Mouse (Mus musculus) gonadal fat pad, adult 2 months (tissue): Measurements from ENCODE around the gene Map1b. TPM values are rescaled to one million over a fixed set of nuclear protein-coding genes. Genes with fewer than 3 reads are reported as not detected.

Source experiments
- DNase-seq: peaks from one replicate; pipeline ENCODE4 v3.0.0-alpha.2; 2012; ENCODE audit warnings: low read depth
- polyA plus RNA-seq: library from polyadenylated mRNA; depleted of rRNA; stranded (reverse); fragments of >200 nt; gene quantifications from 2 replicates; pipeline ENCODE4 v1.2.3, GENCODE M21; 2012

Gene Map1b
- polyA plus RNA-seq, 1 experiment: 9.1 TPM

- no peak for DNase-seq
Measured at GRCm38 (mm10) chr13:99447403-99448199, 68.7 kb downstream of the Map1b start.

- no peak for DNase-seq
Measured at GRCm38 (mm10) chr13:99447002-99447401, 69.3 kb downstream of the Map1b start.

DNA sequence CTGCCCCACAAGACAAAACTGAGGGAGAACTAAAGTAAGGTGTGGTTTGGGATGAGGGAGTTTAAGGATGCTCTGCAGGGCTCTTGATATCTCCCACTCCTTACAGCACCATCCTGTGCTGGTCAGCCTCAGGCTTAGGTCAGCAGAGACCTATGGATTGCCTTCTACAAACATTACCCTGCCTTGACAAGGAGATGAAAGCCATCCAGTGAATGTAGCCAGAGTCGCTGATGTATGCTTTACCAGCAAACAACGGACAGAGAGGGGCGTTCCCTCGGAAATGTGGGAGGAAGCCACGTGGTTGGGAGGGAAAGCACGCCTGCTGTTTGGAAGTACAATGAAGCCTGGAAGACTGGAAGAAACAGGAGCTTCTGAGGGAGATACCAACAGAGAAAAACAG, 71.5 kb downstream of the Map1b start:
- DNase-seq: no peak

DNA sequence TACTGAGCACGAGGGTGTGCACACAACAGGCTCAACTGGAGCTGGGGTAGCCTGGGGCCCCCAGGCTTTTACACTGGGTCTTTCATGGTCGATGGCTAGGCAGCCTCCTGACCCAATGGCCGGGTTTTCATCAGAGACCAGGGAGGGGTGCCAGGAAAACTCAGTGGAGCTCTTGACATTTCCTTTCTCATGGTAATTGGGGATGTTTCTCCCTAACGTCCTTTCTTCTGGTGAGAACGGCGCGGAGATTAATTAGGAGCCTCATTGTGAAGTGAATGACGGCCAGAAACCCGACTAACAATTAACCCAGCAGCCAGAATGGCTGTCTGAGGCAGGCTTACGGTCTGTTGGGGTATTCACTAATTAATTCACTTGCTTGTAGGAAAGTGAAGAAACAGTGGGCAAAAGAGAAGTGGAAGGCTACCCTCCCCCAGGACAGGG, 71.9 kb downstream of the Map1b start:
- DNase-seq: no peak

DNA sequence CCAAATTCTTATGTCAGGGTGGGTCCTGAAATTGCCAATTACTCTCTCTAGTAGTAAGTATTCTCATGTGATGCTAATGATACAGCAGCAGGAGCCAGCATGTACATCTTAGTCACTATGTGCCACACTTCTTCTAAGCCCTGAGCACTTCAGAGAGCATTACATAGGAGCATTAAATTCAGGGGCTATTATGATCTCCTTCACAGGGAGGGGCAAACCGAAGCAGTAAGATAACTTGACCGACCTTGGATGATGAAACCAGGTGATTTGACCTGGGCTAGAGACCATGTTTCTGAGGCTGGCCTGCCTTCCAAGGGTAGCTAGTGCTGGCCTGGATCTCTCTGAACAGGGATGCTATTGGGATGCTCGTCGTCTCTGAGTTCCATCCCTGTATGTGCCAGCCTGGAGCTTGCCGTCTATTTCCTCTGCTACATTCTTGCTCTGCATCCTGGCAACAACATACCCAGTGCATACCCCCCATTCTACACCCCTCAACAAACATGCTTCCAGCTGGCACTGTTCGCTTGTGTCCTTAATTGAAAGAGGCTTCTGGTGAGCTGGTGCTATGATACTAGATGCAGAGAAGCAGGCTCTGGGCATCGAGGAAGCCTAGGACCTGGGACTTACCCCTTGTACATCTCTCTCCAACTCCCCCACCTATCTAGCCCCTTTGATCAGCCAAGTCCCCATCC, 72.7 kb downstream of the Map1b start:
- no peak for DNase-seq

DNA sequence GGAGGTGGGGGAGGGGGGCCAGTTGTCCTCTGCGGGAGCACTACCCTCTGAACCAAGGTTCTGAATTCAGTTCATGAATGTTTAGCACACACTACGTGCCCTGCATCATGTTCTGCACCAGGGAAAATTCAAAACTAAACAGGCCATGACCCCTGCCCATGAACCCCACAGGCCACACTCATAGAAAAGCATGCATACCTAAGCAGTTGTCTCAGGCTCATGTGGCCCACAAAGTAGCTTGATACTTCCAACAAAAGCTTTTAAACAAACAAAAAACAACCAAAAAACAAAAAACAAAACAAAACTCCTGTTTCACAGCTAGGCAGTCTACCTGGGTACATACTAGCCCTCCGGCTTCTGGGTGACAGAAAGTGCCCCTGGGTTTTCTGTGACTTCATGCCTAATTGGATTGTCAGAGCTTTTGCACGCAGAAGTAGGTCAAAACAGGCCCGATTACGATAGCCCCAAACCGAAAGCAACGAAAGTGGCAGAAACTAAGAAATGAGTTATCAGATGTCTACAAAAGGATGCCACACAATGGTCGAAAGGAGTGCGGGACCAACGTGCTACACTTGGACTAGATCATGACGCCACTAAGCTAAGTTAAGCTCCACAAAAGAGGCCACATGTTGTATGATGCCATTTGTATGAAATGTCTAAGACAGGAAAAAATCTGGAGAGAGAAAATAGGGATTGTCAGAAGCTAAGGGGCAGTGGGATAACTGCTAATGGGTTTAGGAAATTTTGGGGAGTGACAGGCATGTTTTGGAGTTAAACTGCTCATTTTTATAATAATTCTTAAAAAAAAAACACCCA, 73.7 kb downstream of the Map1b start:
- DNase-seq: no peak

DNA sequence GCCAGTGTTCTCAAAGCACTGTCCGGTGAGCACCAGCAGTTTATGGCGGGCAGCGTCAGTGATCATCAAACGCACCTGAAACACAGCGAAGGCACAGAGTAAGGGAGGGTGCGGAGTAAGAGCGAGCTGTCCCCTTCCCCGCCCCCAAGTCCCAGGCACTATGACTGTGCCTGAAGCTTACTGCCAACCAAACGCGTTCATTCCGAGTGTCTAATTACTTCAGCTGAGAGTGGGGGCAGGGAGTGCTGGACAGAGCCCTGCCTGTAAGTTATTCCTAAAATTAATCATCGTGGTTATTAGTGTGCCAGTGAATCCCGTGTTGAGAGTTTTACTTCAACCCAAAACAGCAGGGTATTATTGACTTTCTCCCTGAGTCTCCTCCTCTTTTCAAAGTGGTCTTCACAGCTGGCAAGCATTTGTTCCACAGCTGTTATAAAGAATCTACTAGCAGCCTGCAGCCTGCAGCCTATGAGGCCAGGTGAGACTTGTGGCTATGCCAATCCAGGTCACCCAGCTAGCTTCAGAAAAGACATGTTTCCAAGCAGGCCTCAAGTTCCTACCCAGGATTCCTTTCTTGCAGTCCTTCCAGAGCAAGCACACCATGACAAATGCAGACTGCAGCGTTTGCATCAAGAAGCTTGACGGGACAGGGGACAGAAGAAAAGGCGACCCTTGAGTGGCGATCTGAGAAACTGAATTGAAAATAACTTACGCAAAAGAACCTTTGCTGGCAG, 74.5 kb downstream of the Map1b start:
- no peak for DNase-seq

GRCm38 (mm10) chr13:99440228-99440627, 76.1 kb downstream of the Map1b start:
- no peak for DNase-seq

GRCm38 (mm10) chr13:99439357-99439756, 77.0 kb downstream of the Map1b start:
- no peak for DNase-seq

DNA sequence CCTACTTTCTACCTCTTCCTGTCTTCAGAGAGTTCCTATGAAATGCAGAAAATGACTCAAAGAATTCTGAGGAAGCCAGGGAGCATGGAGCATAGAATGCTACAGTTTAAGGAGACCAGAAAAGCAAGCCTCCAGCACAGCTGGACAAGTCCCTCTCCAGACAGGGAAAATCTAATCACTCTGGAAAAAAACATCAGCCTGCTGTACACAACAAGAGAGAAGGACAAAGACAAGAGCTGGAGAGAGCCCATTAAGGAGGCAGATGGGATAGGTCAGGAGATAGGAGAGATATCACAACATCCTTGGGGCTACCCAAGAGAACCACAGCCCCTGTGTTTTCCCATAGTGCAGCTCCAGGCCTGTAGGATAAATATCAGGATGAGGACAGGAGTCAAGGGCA, 79.3 kb downstream of the Map1b start:
- DNase-seq: no peak

DNA sequence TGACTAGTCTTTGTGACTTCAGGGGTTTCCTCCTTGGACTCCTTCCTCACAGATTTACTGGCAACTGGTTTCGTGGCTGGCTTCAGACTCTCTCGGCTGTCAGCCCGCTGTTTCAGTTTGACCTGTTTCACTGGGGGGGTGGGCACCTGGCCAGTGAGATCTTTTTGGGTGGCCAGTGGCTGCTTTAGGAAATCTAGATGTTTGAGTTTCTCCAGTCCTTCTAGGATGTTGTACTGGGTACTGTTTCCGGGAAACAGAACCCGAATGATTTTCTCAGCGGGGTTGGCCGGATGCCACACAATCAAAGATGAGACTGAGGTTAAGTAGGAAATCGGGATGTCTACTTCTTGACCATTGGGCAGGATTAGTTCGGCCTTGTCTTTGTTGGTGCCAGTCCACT, 81.8 kb downstream of the Map1b start:
- no peak for DNase-seq

DNA sequence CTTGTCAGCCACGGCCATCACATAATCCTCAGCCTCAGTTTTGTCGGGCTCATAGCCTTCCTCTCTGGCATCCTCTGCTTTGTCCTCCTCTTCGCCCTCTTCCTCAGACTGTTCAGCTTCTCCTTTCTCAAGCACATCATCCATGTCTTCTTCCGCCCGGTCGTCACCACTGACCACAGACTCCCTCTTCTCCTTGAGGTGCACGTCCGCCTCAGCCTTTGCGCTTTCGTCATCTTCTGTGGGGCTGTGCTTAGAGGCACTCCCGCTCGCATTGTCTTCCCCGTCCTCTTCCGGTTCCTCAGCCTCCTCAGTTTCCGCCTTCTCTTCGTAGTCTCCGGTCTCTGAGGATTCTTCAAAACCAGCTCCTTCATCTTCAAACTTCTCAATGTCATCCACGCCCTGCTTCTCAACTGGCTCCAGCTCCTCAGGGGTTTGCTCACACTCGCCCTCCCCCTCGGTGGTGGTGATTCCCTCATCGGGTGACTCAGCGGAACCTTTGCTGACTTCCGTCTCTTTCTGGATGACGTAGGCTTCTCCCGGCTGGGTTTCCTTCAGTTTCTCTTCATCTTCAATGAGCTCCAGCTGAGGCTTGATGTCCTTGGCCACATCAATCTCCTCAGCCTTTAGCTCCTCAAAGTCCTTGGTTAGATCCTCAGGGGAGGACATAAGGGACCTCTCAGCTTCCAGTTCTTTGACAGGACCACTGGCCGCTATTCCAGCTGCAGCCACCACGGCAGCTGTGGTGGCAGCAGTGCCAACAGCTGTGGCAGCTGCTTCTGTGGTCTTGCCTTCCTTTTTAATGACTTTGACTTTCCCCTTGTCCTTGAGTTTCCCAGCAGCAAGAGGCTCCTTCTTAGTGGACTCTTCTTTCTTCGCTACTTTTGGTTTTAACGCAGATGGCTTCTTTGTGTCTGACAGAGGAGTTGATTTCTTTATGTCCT, 83.0 kb downstream of the Map1b start:
- no peak for DNase-seq

DNA sequence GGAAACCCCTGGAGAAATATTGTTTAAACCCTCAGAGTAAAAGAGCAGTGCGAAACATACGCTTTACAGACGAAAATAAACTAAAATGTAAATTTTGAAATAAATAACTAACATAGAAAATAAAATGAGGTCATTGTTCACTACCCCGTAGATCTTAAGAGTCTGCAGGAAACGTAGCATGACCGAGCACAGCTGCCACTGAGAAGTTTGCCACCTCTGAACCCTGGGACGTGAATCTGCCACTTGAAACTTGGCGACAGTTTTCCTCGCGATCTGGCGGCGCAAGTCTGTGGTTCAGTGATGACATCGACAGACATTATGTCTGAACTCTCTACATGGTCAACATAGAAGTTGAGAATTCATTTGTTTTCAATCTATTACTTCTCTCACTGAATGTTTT, 92.8 kb downstream of the Map1b start:
- no peak for DNase-seq

DNA sequence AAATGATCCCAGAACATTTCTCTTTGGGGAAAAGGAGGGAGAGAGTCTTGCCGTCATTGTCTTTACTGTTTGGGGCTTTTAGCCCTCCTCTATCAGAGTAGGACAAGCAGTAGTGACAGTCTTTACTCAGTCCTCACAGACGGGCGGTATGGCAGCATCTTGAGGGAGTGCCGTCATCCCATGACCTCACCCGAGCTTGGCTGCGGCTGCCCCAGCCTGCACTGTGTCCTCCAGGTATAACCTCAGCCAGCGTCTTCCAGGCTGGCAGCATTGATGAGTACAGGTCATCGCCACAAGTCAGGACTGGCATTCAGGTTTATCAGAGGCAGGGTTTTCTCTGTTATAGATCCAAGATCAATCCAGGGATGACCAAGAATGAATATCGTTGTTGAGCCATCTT, 99.7 kb downstream of the Map1b start:
- no peak for DNase-seq

DNA sequence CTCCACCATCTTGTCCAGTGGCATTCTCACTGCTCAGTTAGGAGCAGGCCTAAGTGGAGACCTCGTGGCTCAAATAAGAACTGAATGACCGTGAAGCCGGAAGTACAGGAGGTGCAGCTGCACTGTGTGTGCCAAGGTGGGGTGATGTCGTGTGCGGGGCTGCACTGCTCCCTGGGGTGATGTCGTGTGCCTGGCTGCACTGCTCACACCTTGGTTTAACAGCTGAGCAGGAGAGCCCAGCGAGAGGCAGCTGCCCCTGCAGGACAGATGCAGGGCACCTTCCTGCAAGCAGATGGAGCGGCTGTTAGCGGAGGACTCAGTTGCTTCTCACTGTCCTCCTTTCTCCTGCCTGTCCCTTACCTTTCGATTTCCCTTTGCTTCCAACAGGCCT, 102.0 kb downstream of the Map1b start:
- DNase-seq: no peak

GRCm38 (mm10) chr13:99413481-99414351, 102.6 kb downstream of the Map1b start:
- no peak for DNase-seq

DNA sequence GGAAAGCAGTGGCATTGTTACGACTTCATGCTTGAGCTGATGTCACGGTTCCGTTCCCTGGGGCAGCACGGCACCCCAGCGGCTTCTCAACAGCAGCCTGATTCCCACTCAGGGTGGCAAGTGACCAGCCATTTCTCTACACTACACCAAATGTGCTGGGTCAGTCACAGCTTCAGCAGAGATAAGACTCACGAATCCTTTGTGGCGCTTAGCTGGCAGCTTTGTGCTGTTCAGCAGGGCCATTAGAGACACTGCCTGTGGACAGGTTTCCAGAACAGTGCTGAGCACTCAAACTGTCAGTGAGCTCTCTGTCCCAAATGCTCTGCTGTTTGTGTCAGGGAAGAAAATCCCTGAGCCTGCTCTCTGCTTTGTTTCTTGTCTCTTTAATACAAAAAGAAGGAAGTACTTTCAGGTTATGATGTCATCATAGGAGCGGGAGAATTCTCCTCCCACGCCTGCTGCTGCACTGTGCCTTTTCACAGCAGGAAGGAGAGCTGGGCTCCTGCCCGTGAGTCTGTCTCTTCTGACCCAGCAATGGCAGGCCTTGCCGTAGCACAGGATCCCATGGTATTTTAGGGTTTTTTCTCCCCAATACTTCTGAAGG, 103.8 kb downstream of the Map1b start:
- peak; percentile 17 for DNase-seq

- DNase-seq: no peak
Measured at GRCm38 (mm10) chr13:99411761-99412160, 104.6 kb downstream of the Map1b start.
